Mouse (Mus musculus) forebrain, embryonic 14.5 days (tissue): Measurements from ENCODE around the gene Slc37a3. TPM values are rescaled to one million over a fixed set of nuclear protein-coding genes. Genes with fewer than 3 reads are reported as not detected.

Experiments used
- polyA plus RNA-seq: library from polyadenylated mRNA; unstranded; fragments of >200 nt; fragmentation: Nextera tagmentation; extraction: Ambion mirVana; gene quantifications from 2 replicates; pipeline ENCODE4 v1.2.1, GENCODE M21; 2014

Slc37a3 gene
- polyA plus RNA-seq, 1 experiment from 2014 or later: 60.2 TPM

Other genes starting within 250 kb of the Slc37a3 start
- 4.7 and 5.9 TPM in 2 replicates for gene Kdm7a, start 170.9 kb downstream of the Slc37a3 start, polyA plus RNA-seq
- 0.22 and 0.32 TPM in 2 replicates for gene Rab19, start 3.5 kb upstream of the Slc37a3 start, polyA plus RNA-seq
- 230 and 234 TPM in 2 replicates for gene Mkrn1, start 42.8 kb upstream of the Slc37a3 start, polyA plus RNA-seq
- 14.2 and 15.8 TPM in 2 replicates for gene Dennd2a, start 180.2 kb upstream of the Slc37a3 start, polyA plus RNA-seq
- 30.4 and 31.5 TPM in 2 replicates for gene Adck2, start 196.2 kb upstream of the Slc37a3 start, polyA plus RNA-seq
- gene Gm42420, start 208.1 kb upstream of the Slc37a3 start, polyA plus RNA-seq: 1.3 TPM in 1 of 2 replicates, not detected in the other
- 354 and 423 TPM in 2 replicates for gene Ndufb2, start 214.9 kb upstream of the Slc37a3 start, polyA plus RNA-seq